Mouse (Mus musculus) lung, postnatal 0 days (tissue): ENCODE data around the gene Hoxb3. TPM values are rescaled to one million over a fixed set of nuclear protein-coding genes. Genes with fewer than 3 reads are reported as not detected.
A peak's percentile ranks its signal among the peaks of the same experiment; 100 is the strongest.

ENCODE experiments used
- ATAC-seq: fragments of 200-750 bp; cut with Nextera tagmentation; 2 replicates; pipeline ENCODE4 v1.8.0; 2017; ENCODE audit warnings: moderate library complexity
- DNase-seq: peaks from one replicate; pipeline ENCODE4 v3.0.0-alpha.2; 2016; ENCODE audit warnings: low spot score
- H3K27ac ChIP-seq: fragments of 300-500 bp; sonication (generic); 2 replicates; pipeline ENCODE4 v1.5.1; 2014; ENCODE audit warnings: antibody characterized with exemption, mild to moderate bottlenecking, low read length, mixed read lengths
- H3K27me3 ChIP-seq: fragments of 300-500 bp; sonication (generic); replicated peaks from 2 replicates; pipeline ENCODE4 v1.6.1; 2014; ENCODE audit warnings: low read length, mixed read lengths; ENCODE audit not compliant: insufficient read depth
- H3K36me3 ChIP-seq: fragments of 300-500 bp; sonication (generic); 2 replicates; pipeline ENCODE4 v1.6.1; 2014; ENCODE audit warnings: low read length, mixed read lengths; ENCODE audit not compliant: insufficient read depth
- H3K4me1 ChIP-seq: fragments of 300-500 bp; sonication (generic); 2 replicates; pipeline ENCODE4 v1.6.1; 2014; ENCODE audit warnings: antibody characterized with exemption, low read depth, low read length, mixed read lengths; ENCODE audit not compliant: insufficient read depth
- H3K4me2 ChIP-seq: fragments of 300-500 bp; sonication (generic); replicated peaks from 2 replicates; pipeline ENCODE4 v1.6.1; 2014; ENCODE audit warnings: low read depth, mild to moderate bottlenecking, low read length, moderate library complexity, mixed read lengths
- H3K4me3 ChIP-seq: fragments of 300-500 bp; sonication (generic); 2 replicates; pipeline ENCODE4 v1.5.1; 2014; ENCODE audit warnings: low read depth, low read length
- H3K9ac ChIP-seq: fragments of 300-500 bp; sonication (generic); replicated peaks from 2 replicates; pipeline ENCODE4 v1.6.1; 2014; ENCODE audit warnings: low read depth, mild to moderate bottlenecking
- H3K9me3 ChIP-seq: fragments of 300-500 bp; sonication (generic); 2 replicates; pipeline ENCODE4 v1.6.1; 2016; ENCODE audit warnings: low read length, mixed read lengths
- CTCF ChIP-seq: IDR thresholded peaks from 2 replicates; pipeline ENCODE4 v1.5.1; 2016; ENCODE audit warnings: antibody characterized with exemption, mild to moderate bottlenecking
- EP300 ChIP-seq: IDR thresholded peaks from 2 replicates; pipeline ENCODE4 v1.6.1; 2016; ENCODE audit warnings: antibody characterized with exemption, mild to moderate bottlenecking, control low read depth
- WGBS: fragments of 180-500 bp; shearing (Covaris S2); extraction: QIAGEN DNeasy Blood & Tissue Kit; methylation state at CpG from one replicate; pipeline ENCODE4 v1.1.7; 2014; 5-methylcytosine and 5-hydroxymethylcytosine counted together
- polyA plus RNA-seq: library from polyadenylated mRNA; unstranded; fragments of >200 nt; fragmentation: Nextera tagmentation; extraction: Ambion mirVana; gene quantifications from 2 replicates; pipeline ENCODE4 v1.2.1, GENCODE M21; 2015

Gene Hoxb3
- polyA plus RNA-seq, 1 experiment from 2014 or later, result 1.5 TPM

GRCm38 (mm10) chr11:96338957-96339855, 16.1 kb downstream of the Hoxb3 start:
- H3K9ac ChIP-seq, result 0 out of 2 replicates have a peak overlapping the region, but pooled peaks have one; percentile 17
- H3K4me1 ChIP-seq, result peaks cover 12% of the 10 kb centered on the region; the same call in 1 of the 2 replicates
- no peak for TF ChIP-seq CTCF
- no peak for TF ChIP-seq EP300
- no peak overlapping the region for H3K4me3 ChIP-seq
- no peaks in the 10 kb centered on the region for H3K9me3 ChIP-seq
- DNase-seq, result peak; percentile 10
- H3K36me3 ChIP-seq, result no peaks in the 10 kb centered on the region
- 0 out of 2 replicates have a peak overlapping the region, but pooled peaks have one; percentile 5 for H3K4me2 ChIP-seq
- peak overlapping the region; percentile 82; the same call in 1 of the 2 replicates for H3K27ac ChIP-seq
- WGBS, result 40% methylated on average over 7 of the region's 7 CpGs
- H3K27me3 ChIP-seq, result peaks cover 10% of the 10 kb centered on the region; the same call in 1 of the 2 replicates
- no peak for ATAC-seq

DNA sequence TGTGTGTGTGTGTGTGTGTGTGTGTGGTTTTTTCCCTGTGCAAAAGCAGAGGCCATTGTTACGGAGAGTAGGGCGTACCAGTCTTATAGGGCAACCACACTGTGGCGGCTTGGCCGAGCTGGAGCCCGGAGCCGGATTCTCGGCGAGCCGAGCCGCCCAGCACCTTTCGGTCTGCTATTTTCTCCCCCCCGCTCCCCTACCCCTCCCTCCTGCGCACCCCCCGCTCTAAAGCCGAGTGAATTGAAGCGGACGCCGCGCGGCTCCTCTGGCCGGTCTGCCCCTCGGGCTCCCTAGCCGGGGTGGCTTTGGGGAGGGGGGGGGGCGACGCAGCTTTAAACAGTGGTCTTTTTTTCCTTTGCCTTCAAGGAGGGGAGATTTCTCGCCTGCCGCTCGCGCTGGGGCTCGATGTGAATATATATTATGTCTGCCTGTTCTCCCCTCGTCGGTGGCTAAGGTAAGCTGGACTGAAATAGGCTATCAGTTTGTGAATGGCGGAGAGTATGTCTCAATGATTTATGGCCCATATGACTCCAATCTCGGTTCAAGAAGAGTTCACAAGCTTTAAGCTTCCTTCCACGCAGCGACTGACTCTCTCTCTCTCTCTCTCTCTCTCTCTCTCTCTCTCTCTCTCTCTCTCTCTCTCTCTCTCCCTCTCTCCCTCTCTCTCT, 17.7 kb downstream of the Hoxb3 start:
- Histone ChIP-seq H3K27me3 (peaks cover 13% of the 10 kb centered on the region; the same call in 1 of the 2 replicates), H3K4me1 (peaks cover 7% of the 10 kb centered on the region; the same call in 1 of the 2 replicates), H3K27ac (peak overlapping the region; percentile 82), H3K9me3 (no peaks in the 10 kb centered on the region), H3K4me2 (peak overlapping the region; percentile 69), H3K4me3 (peak overlapping the region; percentile 43), H3K9ac (peak overlapping the region; percentile 59), H3K36me3 (no peaks in the 10 kb centered on the region)
- peak; percentile 48 for ATAC-seq
- DNase-seq, result peak; percentile 84
- TF ChIP-seq EP300, result no peak
- WGBS, result 3% methylated on average over 33 of the region's 36 CpGs

DNA sequence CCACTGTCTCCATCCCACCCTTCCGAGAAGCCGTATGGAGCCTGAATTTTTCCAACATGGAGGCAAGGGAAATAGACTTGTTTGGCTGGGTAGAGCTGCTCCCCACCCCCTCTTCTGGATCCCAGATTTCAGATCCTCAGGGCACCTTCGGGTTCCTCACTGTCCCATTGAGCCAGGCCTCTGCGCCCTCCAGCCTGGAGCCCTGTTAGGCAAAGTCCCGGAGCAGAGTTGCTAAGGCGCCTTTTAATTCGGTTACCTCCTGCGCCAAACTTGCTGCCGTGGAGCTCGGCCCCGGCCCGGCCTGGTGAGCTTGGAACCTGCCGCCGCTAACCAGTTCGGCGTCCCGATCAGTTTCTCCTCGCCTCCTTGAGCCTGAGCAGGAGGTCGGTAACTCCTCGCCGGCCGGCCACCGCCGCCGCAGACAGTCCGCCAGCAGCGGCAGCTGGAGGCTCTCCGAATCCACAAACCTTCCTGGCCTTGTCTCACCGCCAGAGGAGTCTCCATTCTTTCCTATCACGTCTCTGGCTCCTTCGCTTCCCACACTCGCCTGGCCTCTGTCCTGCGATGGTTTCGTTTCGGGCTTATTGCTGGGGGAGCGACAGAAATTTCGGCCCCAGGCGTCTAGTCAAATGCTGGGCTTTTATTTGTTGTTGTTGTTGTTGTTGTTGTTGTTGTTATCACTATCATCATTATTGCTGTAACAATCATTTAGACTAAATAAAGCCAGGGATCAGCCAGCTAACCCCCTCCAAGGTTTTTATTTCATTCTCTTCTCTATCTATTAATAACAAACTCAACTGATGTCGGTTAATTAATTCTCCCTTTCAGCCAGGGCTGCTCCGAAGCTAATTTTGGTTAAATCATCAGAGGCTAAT, 18.8 kb downstream of the Hoxb3 start:
- H3K9ac ChIP-seq, result peak overlapping the region; percentile 80
- 4% methylated on average over 40 of the region's 40 CpGs for WGBS
- ATAC-seq (peak; percentile 31), DNase-seq (peak; percentile 76)
- H3K36me3 ChIP-seq, result no peaks in the 10 kb centered on the region
- H3K4me1 ChIP-seq, result peaks cover 8% of the 10 kb centered on the region; the same call in 1 of the 2 replicates
- H3K4me2 ChIP-seq, result peak overlapping the region; percentile 69
- TF ChIP-seq CTCF, result peak; percentile 34
- TF ChIP-seq EP300, result no peak
- peak overlapping the region; percentile 81 for H3K27ac ChIP-seq
- H3K27me3 ChIP-seq, result peaks cover 18% of the 10 kb centered on the region; the same call in 1 of the 2 replicates
- no peaks in the 10 kb centered on the region for H3K9me3 ChIP-seq
- peak overlapping the region; percentile 43 for H3K4me3 ChIP-seq

GRCm38 (mm10) chr11:96342576-96342930, 19.4 kb downstream of the Hoxb3 start:
- Histone ChIP-seq H3K27ac (peak overlapping the region; percentile 81), H3K9ac (peak overlapping the region; percentile 80)
- DNase-seq, result peak; percentile 25

DNA sequence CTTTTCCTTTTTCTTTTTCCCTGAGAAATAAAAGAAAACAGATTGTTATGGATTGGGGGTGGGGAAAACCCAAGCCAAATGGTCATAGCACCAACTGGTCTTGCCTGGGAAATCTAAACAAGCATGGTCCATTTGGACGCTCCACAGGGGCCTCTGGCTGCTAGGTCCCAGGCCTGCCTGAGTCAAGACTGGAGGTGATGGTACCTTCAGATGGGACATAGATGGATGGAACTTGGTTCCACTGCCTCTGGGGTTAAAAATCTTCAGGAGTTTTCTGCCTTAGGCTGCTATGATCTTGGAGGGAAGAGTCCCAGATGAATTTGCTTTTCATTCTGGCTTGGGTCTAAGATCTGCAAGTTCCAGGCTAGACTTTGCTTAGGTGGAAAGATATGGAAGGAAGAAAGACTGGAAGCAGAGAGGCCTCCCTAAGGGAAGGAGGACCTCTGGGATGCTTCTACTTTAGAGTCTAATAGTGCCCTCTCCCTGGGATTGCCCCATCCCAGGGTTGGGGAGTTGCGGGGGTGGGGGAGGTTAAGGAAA, 20.1 kb downstream of the Hoxb3 start:
- Histone ChIP-seq H3K27ac (peak overlapping the region; percentile 84), H3K9ac (no peak overlapping the region), H3K27me3 (peaks cover 18% of the 10 kb centered on the region; the same call in 1 of the 2 replicates), H3K9me3 (no peaks in the 10 kb centered on the region), H3K4me1 (peaks cover 3% of the 10 kb centered on the region; the same call in 1 of the 2 replicates), H3K4me3 (no peak overlapping the region), H3K36me3 (no peaks in the 10 kb centered on the region), H3K4me2 (no peak overlapping the region)
- DNase-seq (peak; percentile 12), ATAC-seq (no peak)
- 56% methylated on average over 2 of the region's 2 CpGs for WGBS
- no peak for TF ChIP-seq EP300
- no peak for TF ChIP-seq CTCF

More at GRCm38 (mm10) chr11:96342576-96342930, 19.4 kb downstream of the Hoxb3 start:
- 22% methylated on average over 4 of the region's 4 CpGs for WGBS
- ATAC-seq, result no peak
- Histone ChIP-seq H3K4me2 (peak overlapping the region; percentile 69), H3K27me3 (peaks cover 18% of the 10 kb centered on the region; the same call in 1 of the 2 replicates), H3K4me1 (peaks cover 8% of the 10 kb centered on the region; the same call in 1 of the 2 replicates), H3K4me3 (peak overlapping the region; percentile 43), H3K36me3 (no peaks in the 10 kb centered on the region), H3K9me3 (no peaks in the 10 kb centered on the region)
- TF ChIP-seq EP300, result no peak
- no peak for TF ChIP-seq CTCF
